Mouse (Mus musculus) heart, embryonic 11.5 days (tissue): ENCODE measurements around the gene Bspry. TPM values are rescaled to one million over a fixed set of nuclear protein-coding genes. Genes with fewer than 3 reads are reported as not detected.

Experiments
- ATAC-seq: fragments of 200-750 bp; cut with Nextera tagmentation; replicated peaks from 2 replicates; pipeline ENCODE4 v1.8.0; 2017; ENCODE audit warnings: moderate library complexity; ENCODE audit not compliant: insufficient number of reproducible peaks, low FRiP score, low TSS enrichment
- H3K27ac ChIP-seq: fragments of 300-500 bp; sonication (generic); 2 replicates; pipeline ENCODE4 v1.5.1; 2014; ENCODE audit warnings: mild to moderate bottlenecking, low read depth, low read length
- H3K27me3 ChIP-seq: fragments of 300-500 bp; sonication (generic); 2 replicates; pipeline ENCODE4 v1.6.1; 2014; ENCODE audit warnings: mild to moderate bottlenecking, low read length, mixed read lengths; ENCODE audit not compliant: control insufficient read depth, insufficient read depth
- H3K36me3 ChIP-seq: fragments of 300-500 bp; sonication (generic); 2 replicates; pipeline ENCODE4 v1.6.1; 2014; ENCODE audit warnings: mild to moderate bottlenecking, low read length, moderate library complexity, mixed read lengths; ENCODE audit not compliant: control insufficient read depth, insufficient read depth
- H3K4me1 ChIP-seq: fragments of 300-500 bp; sonication (generic); 2 replicates; pipeline ENCODE4 v1.6.1; 2014; ENCODE audit warnings: low read length; ENCODE audit not compliant: control insufficient read depth, insufficient read depth
- H3K4me2 ChIP-seq: fragments of 300-500 bp; sonication (generic); 2 replicates; pipeline ENCODE4 v1.6.1; 2014; ENCODE audit warnings: mild to moderate bottlenecking, moderate library complexity
- H3K4me3 ChIP-seq: fragments of 300-500 bp; sonication (generic); 2 replicates; pipeline ENCODE4 v1.5.1; 2014; ENCODE audit warnings: low read depth, low read length
- H3K9ac ChIP-seq: fragments of 300-500 bp; sonication (generic); 2 replicates; pipeline ENCODE4 v1.6.1; 2014; ENCODE audit warnings: mild to moderate bottlenecking, low read depth, low read length, moderate library complexity
- H3K9me3 ChIP-seq: fragments of 300-500 bp; sonication (generic); replicated peaks from 2 replicates; pipeline ENCODE4 v1.6.1; 2016; ENCODE audit warnings: low read length; ENCODE audit not compliant: control insufficient read depth
- WGBS: fragments of 180-500 bp; shearing (Covaris S2); extraction: QIAGEN DNeasy Blood & Tissue Kit; methylation state at CpG from one replicate; pipeline ENCODE4 v1.1.7; 2014; ENCODE audit not compliant: insufficient replicate concordance; 5-methylcytosine and 5-hydroxymethylcytosine counted together
- polyA plus RNA-seq: library from polyadenylated mRNA; unstranded; fragments of >200 nt; fragmentation: Nextera tagmentation; extraction: Ambion mirVana; gene quantifications from 2 replicates; pipeline ENCODE4 v1.2.1, GENCODE M21; 2014

Bspry gene
- polyA plus RNA-seq = 0.52 and 0.83 TPM in 2 replicates

DNA sequence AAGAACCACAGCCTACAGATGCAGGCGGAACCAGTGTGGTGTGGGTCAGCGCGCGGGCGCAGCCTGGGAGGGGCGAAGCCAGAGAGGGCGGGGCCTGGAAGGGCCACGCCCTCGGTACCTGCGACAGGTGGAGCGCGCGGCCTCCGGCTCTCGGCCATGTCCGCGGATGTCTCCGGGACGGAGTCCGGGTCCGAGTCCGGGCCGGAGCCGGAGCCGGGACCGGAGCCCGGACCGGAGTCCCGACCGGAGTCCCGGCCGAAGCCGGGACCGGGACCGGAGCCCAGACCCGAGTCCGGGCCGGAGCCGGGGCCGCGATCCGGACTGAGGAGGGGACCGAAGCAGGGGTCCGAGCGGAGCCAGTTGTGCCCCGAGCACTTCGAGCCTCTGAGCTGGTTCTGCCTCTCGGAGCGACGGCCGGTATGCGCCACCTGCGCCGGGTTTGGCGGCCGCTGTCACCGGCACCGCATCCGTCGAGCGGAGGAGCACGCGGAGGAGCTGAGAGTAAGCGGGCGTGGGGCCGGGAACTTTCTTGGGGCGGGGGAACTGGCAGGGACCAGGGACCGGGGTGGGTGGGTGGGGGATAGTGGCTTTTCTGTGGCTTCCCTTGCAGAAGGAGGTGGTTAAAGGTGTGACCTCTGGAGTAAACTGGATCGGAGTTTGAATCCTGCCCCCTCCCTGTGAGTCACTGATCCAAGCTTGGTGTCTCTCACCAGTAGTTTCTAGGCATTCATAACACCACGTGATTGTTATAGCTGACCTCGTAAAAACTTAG is at the start of gene Bspry:
Gene Bspry (plus strand): TSS at position 117 of the 772 bp plus-strand sequence.
- WGBS = 3% methylated on average over 61 of the region's 71 CpGs
- ATAC-seq = peak; percentile 43; the same call in 1 of the 2 replicates

DNA sequence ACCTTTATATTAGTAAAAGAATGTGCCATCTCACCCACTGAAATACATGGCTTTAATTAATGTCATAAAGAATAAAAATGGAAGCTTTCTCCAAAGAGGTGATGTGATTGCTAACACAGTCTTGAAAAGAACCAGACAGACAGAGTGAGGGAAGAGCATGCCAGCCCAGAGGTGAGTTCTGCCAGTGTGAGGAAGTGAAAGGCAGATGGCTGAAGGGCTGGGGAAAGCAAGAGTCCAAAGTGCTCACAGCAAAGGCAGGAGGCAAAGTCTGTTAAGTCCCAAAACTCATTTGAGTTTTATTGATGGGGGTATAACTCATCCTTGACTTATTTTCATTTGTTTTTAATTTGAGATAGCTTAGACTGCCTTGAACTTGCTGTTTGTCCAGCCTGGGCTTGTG is 49.2 kb upstream of the Bspry start:
- H3K9ac ChIP-seq = no peak overlapping the region
- no peaks in the 10 kb centered on the region for H3K9me3 ChIP-seq
- ATAC-seq = no peak
- H3K4me2 ChIP-seq = no peak overlapping the region
- no peak overlapping the region for H3K27ac ChIP-seq
- no peaks in the 10 kb centered on the region for H3K27me3 ChIP-seq
- no peaks in the 10 kb centered on the region for H3K4me1 ChIP-seq
- H3K36me3 ChIP-seq = no peaks in the 10 kb centered on the region
- H3K4me3 ChIP-seq = no peak overlapping the region

More for the DNA sequence above, at the start of gene Bspry:
- Histone ChIP-seq H3K4me2 (peak within 1 kb of the TSS; percentile 89), H3K27me3 (peaks cover 8% of the 10 kb centered on the region), H3K27ac (no peak within 1 kb of the TSS), H3K36me3 (no peaks in the 10 kb centered on the region), H3K9me3 (no peaks in the 10 kb centered on the region), H3K4me3 (peak within 1 kb of the TSS; percentile 50), H3K9ac (no peak within 1 kb of the TSS), H3K4me1 (peaks cover 4% of the 10 kb centered on the region; the same call in 1 of the 2 replicates)

- Histone ChIP-seq H3K4me1 (no peaks in the 10 kb centered on the region), H3K9me3 (no peaks in the 10 kb centered on the region), H3K4me2 (no peak overlapping the region), H3K27ac (no peak overlapping the region), H3K27me3 (no peaks in the 10 kb centered on the region), H3K36me3 (no peaks in the 10 kb centered on the region), H3K4me3 (no peak overlapping the region), H3K9ac (no peak overlapping the region)
- WGBS = 69% methylated on average over 4 of the region's 4 CpGs
- ATAC-seq = no peak; the same call in 1 of the 2 replicates
Observed at GRCm38 (mm10) chr4:62431522-62431921, 48.3 kb upstream of the Bspry start.

DNA sequence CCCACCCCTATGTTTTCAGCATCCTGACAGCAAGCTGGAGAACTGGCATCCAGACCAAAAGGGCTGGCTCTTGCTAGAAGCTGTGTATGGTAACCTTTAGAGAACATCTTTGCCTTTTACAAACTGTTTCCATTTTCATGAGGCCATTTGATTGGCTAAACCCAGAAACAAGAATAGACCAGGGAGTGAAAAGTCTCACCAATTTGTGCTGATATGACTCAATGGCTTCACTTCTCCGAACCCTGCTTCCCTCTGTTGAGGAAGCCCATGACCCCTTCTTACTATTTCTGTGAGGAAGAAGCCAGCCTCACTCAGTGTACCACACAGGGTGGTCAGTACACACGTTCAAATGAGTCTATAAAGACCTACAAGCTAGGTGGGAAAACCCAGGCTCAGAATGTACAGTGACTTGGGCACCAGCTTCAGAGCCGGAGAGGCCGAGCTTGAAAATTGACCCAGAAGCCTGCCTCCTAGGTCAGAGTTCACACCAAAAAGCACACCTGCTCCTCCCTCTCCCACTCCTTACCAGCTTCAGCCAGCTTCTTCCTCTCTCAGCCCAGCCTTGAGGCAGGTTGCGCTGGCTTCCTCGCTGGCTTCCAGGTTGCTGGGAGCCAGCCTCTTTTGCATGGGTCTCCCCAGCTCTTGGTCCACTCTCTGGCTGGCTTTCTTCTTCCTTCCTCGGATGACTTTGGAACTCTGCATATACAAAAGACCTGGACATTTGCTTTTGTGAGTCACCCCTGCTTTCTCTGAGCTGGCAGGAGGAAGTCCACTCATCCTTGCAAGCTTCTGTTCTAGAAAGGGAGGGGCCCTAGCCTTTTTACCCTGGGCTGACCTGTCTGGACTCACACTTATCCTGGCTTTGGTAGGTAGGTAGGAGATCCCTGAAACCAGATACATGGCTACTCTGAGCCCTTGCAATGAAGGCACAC is 45.6 kb upstream of the Bspry start:
- no peak overlapping the region for H3K4me3 ChIP-seq
- no peak overlapping the region for H3K4me2 ChIP-seq
- H3K9ac ChIP-seq = no peak overlapping the region
- H3K27me3 ChIP-seq = no peaks in the 10 kb centered on the region
- H3K9me3 ChIP-seq = no peaks in the 10 kb centered on the region
- 70% methylated on average over 7 of the region's 7 CpGs for WGBS
- no peak for ATAC-seq
- H3K4me1 ChIP-seq = no peaks in the 10 kb centered on the region
- H3K27ac ChIP-seq = no peak overlapping the region
- no peaks in the 10 kb centered on the region for H3K36me3 ChIP-seq

- Histone ChIP-seq H3K36me3 (no peaks in the 10 kb centered on the region), H3K4me2 (no peak within 1 kb of the TSS), H3K27me3 (no peaks in the 10 kb centered on the region), H3K4me3 (no peak within 1 kb of the TSS), H3K9me3 (no peaks in the 10 kb centered on the region), H3K4me1 (no peaks in the 10 kb centered on the region), H3K27ac (no peak within 1 kb of the TSS), H3K9ac (no peak within 1 kb of the TSS)
- ATAC-seq = no peak
- WGBS = 86% methylated on average over 6 of the region's 6 CpGs
Observed at GRCm38 (mm10) chr4:62435081-62435480, 44.8 kb upstream of the Bspry start, which contains the start of gene Rnf183. Gene Rnf183 (minus strand): TSS chr4:62435252.

DNA sequence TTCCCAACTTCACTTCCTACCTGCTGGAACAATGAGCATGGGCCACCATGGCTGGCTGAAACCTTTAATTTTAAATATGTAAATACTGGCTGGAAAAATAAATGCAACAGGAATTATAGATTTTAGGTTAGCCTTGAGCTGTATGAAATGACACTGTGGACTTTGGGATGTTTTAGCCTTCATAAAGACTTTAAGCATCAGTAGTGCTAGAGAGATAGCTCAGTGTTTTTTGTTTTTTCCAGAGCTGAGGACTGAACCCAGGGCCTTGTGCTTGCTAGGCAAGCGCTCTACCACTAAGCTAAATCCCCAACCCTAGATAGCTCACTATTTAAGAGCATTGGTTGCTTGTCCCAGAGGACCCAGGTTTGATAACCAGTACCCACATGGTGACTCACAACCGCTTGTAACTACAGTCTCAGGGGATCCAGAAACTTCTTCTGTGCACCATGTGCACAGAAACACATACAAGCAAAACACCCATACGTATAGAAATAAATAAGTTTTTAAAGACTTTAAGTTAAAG is 42.5 kb upstream of the Bspry start:
- Histone ChIP-seq H3K4me1 (no peaks in the 10 kb centered on the region), H3K36me3 (no peaks in the 10 kb centered on the region), H3K27ac (no peak overlapping the region), H3K4me3 (no peak overlapping the region), H3K9me3 (no peaks in the 10 kb centered on the region), H3K27me3 (no peaks in the 10 kb centered on the region), H3K9ac (no peak overlapping the region), H3K4me2 (no peak overlapping the region)
- ATAC-seq = no peak
- WGBS = 84% methylated on average over 3 of the region's 3 CpGs

GRCm38 (mm10) chr4:62437871-62438270 is 42.0 kb upstream of the Bspry start:
- ATAC-seq = no peak
- Histone ChIP-seq H3K4me2 (no peak overlapping the region), H3K36me3 (no peaks in the 10 kb centered on the region), H3K4me1 (no peaks in the 10 kb centered on the region), H3K27me3 (no peaks in the 10 kb centered on the region), H3K9ac (no peak overlapping the region), H3K4me3 (no peak overlapping the region), H3K27ac (no peak overlapping the region), H3K9me3 (no peaks in the 10 kb centered on the region)
- 78% methylated on average over 7 of the region's 7 CpGs for WGBS

DNA sequence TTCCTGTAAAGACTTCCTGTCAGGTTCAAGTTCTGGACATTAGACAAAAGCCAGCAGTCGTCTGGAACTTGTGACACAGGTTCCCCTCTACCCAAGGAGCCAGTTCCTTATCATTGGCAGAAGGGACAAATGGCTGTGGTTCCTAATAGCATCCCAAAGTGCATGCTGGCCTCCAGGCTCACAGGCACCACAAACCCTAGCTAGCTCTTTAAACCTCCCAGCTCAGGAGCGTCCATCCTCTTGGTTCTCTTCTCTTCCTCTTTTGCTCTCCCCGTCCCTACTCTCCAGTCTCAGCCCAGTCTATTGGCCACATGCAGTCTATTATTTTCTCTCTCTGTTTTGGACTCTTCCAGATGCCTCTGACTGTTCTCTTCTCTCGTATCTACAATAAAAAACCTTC is 40.1 kb upstream of the Bspry start:
- H3K9me3 ChIP-seq = no peaks in the 10 kb centered on the region
- H3K9ac ChIP-seq = no peak overlapping the region
- no peaks in the 10 kb centered on the region for H3K4me1 ChIP-seq
- no peak overlapping the region for H3K4me2 ChIP-seq
- no peak overlapping the region for H3K27ac ChIP-seq
- 44% methylated on average over 4 of the region's 4 CpGs for WGBS
- no peak overlapping the region for H3K4me3 ChIP-seq
- H3K27me3 ChIP-seq = no peaks in the 10 kb centered on the region
- no peaks in the 10 kb centered on the region for H3K36me3 ChIP-seq
- no peak for ATAC-seq
